Mouse (Mus musculus) adrenal gland (tissue): ENCODE measurements around the gene P4ha2.

Experiments
- intact Hi-C: fragments of 180-260 bp; cut with DNase I; formaldehyde crosslinking; loops from one replicate; pipeline ENCODE4 v1.15.1; 2025

The P4ha2 gene

GRCm38 (mm10) chr11:54174226-54174625 lies 74.3 kb downstream of the P4ha2 start:
- intact Hi-C loops: no loop called here

- intact Hi-C loops: no loop called here
These were observed 75.0 kb downstream of the P4ha2 start for GRCm38 (mm10) chr11:54174877-54175276.
